Mouse (Mus musculus): ENCODE results near the gene Gtf2i.

Gtf2i gene

DNA sequence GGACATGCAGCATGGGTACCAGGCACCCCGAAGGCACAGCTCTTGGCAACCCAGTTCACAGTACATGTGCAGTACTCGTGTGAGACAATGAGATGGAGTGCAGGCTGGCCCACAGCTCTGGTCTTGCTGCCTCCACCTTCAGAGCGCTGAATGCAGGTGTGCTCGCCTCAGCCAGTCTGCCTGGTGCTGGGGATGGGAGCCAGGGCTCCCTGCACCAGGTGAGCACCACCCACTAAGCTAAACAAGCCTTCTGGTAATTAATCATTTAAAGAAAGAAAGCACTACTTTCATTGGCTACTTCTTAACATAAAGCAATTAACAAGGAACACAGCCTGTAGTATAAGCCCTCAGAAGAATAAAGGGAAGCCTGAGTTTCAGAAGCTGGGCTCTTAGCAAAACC is 37.5 kb downstream of the Gtf2i start:
- DNase-seq (ENCODE audit: low spot score in 2 of 2): no peak

DNA sequence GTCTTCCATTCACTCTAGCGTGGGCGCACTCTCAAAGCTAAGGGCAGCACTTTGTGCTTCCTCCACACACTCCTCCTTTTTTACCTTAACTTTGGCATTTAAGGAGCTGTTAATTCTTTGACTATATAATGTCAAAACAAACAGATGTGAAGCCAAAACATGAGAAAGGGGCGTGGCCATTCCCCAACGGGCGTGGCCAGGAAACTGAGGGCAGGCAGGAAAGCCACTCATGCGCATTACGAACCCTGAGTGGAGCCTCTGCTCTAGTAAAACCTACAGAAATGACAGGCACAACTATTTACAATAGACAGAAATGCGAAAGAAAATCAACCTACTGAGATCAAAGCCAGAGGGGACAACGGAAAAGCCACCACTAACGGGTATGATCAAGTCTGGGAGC is 39.0 kb downstream of the Gtf2i start:
- no peak for DNase-seq (ENCODE audit: low spot score in 2 of 2)

DNA sequence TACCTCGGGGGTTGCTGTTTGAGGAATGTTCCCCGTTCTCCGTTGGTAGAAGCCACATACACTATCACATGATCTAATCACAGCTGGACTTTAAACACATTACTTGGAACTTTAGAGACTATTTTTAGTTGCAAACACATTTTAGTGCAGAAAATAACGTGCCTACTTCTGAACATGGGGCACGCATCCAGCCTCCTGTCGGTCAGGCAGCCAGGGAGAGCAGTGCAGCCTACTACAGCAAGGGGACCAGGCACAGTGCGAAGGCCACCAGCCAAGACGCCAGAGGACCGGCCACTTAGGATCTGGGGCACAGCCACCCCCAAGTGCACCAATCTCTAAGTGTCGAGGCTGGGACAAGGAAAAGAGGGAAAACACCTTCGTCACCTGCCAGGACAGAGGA is 39.5 kb downstream of the Gtf2i start:
- DNase-seq (ENCODE audit: low spot score in 2 of 2): peak; percentile 56 to 60

DNA sequence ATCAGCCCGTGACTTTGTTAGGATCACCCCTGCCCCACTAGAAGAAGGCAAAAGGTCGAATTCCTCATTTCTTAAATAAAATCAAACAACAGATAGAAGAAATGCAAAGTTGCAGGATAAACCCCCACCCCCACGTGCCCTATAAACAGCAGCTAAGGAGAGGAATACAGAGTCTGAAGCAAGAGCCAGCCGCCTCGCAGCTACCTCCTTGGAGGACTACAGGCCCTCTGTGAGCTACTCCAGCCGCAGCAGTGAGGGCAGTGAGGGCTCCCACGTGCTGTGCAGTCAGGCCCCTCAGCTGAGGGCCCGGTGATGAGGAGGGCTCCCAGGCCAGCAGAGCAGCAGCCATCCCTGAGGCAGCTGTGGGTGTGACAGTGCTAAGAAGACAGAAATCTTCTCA is 40.8 kb downstream of the Gtf2i start:
- no peak for DNase-seq (ENCODE audit: low spot score in 2 of 2)

DNA sequence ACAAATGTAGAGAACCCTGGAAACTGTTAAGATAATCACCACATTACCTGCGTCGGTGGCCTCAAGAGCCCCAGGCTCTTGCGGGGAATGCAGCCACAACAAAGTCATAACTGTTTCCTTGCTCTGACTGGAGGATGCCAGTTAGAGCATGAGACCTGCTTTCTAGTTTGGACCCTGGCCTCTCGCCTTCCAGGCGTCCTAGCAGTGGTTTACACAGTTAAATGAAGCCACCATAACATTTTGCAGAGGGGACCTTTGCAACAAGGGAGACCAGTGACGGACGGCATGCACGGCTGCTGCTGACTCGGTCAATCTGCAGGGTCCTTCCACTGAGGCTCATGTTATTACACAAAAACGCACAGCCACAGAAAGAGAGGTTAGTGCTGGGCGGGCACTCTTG is 41.8 kb downstream of the Gtf2i start:
- no peak for DNase-seq (ENCODE audit: low spot score in 2 of 2)

DNA sequence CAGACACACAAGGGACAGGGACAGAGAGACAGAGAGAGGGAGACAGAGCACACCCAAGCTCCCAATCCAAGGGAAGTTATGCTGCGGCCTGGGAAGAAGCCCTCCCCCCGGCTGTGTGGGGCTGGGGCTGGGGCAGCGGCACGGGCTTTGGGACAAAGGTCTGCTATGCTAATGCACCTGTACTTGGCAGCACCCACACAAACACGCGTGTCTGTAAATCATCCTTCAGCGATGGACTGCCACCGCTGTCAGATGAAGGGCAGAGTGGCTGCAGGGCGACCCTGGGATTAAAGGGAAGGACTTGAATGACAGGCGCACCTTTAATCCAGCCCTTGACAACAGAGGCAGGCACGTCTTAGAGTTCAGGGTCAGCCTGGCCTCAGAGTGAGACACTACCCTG is 43.1 kb downstream of the Gtf2i start:
- DNase-seq (ENCODE audit: low spot score in 2 of 2): no peak

- no peak for DNase-seq (ENCODE audit: low spot score in 2 of 2)
Measured at GRCm38 (mm10) chr5:134270566-134270965, 44.0 kb downstream of the Gtf2i start.

GRCm38 (mm10) chr5:134269751-134270150 is 44.8 kb downstream of the Gtf2i start:
- DNase-seq (ENCODE audit: low spot score in 2 of 2): no peak

DNA sequence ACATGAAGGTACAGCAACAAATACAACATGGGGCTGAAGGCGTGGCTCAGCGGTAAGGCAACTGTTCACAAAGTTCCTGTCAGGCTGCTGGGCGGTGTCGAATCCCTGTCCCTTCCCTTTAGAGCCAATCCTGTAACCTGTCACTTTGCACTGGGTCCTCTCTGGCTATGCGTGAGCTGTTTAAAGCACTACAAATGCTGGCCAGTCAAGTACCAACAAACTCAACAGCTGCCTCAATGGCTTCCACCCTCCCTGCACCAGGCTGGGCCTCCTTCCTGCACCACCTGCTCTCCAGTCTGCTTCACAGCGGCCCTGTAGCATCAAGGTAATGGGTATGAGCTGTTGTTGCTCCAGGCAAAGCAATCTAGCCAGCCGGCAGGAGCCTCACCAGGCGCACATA is 45.8 kb downstream of the Gtf2i start:
- no peak for DNase-seq (ENCODE audit: low spot score in 2 of 2)

- no peak for DNase-seq (ENCODE audit: low spot score in 2 of 2)
Measured at GRCm38 (mm10) chr5:134266404-134266803, 48.2 kb downstream of the Gtf2i start.

DNA sequence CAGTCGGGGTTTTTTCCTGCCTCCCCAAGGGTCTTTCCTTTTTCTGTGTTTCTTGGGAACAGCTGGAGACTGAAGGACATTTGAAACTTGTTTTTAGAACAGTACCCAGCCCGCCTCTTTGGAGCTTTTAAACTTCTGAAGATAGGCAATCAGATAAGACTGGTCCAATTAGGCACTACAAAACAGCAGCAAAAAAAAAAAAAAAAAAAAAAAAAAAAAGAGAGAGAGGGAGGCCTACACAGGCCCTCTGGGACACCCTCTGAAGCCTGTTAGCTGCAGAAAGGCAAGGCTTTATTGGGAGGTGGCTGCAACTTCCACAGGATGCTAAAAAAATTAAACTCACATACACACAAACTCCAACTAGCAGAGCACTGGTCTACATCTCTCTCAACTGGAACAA is 48.7 kb downstream of the Gtf2i start:
- DNase-seq (ENCODE audit: low spot score in 2 of 2): no peak

DNA sequence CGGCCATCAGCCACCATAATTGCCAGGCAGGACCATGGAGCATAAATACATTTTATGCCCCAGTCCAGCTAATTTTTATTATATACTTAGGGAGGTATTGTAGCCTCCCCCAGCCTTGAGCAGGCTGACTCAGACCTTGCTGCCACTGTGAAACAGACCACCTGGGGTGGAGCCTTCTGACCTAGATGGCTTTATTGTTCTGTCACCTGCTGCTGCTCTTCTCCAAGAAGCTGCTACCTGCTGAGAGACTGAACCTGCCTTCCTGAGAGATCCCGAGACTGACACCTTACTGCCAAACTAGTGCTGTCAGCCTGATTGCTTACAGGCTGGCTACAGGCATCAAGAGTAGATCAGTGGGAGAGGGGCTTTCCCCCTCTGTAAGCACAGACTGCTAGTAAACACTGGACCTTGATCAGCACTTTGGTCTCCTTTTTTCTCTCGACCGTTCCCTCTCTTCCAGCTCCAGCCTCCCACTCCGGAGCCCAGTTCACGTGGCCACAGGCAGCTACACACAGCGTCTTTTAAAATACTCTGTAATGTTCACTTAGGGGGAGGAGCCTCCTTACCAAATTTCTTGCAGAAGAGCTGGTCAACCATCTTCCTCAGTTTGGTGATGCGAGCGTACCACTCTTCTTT is 54.4 kb downstream of the Gtf2i start:
- no peak for DNase-seq (ENCODE audit: low spot score in 2 of 2)

DNA sequence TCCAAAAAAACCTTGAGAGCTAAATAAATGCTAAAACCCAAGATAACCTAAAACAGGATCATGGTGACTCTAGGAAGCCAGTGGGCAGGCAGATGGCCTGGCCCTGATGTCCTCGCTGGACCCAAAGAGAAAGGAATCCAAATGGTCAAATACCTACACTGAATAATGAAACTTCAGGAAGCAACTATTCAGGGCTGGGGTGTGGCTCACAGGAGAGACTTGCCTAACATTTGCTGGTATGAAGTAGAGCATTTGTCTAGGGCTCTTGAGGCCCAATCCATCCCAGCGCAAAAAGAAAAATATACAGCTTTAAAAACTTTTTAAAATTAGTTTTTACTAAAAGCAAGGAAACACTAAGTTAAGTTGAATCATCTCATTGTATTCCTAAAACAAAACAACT is 55.6 kb downstream of the Gtf2i start:
- no peak for DNase-seq (ENCODE audit: low spot score in 2 of 2)

DNA sequence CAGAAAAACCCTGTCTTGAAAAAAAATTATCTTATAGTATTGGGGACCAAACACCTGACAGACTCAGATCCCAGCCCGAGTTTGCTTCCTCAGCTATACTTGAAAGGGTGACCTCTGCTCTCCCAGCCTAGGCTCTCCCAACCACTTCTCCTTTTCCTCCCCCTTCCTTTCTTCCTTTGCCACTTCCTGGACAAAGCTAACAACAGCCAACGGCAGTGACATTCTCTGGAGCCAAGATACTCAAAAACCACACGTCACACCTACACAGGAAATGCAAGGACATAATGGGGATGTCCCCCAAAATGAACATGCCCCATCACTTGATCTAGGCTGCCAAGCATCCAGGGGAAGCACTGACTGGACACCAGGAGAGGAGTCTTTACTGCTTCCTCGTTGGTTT is 56.2 kb downstream of the Gtf2i start:
- no peak for DNase-seq (ENCODE audit: low spot score in 2 of 2)

GRCm38 (mm10) chr5:134257349-134258031 is 57.1 kb downstream of the Gtf2i start:
- no peak for DNase-seq (ENCODE audit: low spot score in 2 of 2)

DNA sequence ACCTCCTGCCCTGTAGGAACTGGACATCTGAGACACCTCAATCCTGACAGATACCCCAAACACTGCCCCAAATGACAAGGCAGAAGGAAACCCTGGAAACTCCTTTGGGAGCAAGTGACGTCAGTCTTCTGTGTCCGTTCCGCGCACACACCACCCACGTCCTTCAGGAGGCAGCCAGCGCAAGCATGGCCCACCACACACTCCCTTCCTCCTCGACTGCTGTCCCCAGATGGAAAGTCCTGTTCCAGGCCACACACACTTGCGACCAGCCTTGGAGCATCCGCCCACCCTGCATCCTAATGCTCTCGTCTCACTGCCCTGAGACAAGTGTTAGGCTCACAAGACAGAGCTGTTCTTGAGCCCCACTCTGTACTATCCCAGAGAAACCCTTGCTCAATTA is 59.3 kb downstream of the Gtf2i start:
- DNase-seq (ENCODE audit: low spot score in 2 of 2): no peak

GRCm38 (mm10) chr5:134253806-134254205 is 60.8 kb downstream of the Gtf2i start:
- DNase-seq (ENCODE audit: low spot score in 2 of 2): no peak

DNA sequence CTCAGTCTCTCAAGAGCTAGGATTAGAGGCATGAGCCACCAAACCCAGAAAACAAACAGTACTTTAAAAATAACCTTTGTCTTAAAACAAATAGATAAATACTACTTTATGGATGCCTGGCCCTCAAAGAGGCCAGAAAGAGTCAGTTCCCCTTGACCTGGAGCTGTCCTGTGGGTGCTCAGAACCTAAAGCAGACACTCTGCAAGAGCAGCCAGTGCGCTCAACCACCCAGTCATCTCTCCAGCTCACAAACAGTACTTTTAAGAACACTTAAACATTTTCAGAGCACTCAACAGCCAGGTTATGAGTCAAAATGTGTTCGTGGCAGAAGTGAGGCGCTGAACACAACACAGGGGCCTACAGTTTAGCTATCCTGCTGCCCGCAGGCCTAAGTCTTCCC is 63.5 kb downstream of the Gtf2i start:
- DNase-seq (ENCODE audit: low spot score in 2 of 2): no peak

DNA sequence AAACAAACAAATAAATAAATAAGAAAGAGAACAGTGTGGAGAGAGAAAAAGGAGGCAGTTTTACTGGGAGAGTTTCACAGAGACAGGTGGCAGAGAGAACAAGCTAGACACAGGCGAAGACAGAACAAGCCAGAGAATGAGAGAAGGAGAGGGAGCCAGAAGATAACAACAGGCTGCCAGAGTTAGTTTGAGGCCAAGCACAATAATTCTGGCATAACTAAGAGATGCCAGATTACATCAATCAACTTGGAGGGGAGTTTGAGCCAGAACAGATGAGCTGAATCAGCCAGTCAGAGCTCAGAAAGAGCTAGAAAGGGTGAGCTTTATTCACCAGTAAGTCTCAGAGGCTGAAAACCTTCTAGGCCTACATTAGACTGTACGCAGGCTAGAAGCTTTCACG is 64.0 kb downstream of the Gtf2i start:
- DNase-seq (ENCODE audit: low spot score in 2 of 2): no peak

DNA sequence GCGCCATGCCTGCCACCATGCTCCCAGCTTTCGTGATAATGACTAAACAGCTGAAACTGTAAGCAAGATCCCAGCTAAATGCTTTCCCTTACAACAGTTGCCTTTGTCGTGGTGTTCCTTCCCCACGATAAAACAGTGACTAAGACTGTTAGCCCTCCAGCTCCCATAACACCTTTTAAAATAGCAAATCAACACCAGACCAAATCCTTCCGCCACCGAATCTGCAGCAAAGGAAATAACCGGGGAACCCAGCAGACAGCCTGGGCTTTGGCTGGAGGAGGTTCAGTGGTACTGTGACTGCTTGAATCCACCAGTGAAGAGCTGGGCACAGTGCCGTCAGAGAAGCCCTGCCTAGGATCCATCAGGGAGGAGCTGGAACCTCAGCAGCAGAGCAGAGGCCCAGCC is 65.3 kb downstream of the Gtf2i start:
- DNase-seq (ENCODE audit: low spot score in 2 of 2): no peak

GRCm38 (mm10) chr5:134248608-134249244 is 65.8 kb downstream of the Gtf2i start:
- DNase-seq (ENCODE audit: low spot score in 2 of 2): no peak

GRCm38 (mm10) chr5:134246146-134246545 is 68.4 kb downstream of the Gtf2i start:
- DNase-seq (ENCODE audit: low spot score in 2 of 2): no peak

DNA sequence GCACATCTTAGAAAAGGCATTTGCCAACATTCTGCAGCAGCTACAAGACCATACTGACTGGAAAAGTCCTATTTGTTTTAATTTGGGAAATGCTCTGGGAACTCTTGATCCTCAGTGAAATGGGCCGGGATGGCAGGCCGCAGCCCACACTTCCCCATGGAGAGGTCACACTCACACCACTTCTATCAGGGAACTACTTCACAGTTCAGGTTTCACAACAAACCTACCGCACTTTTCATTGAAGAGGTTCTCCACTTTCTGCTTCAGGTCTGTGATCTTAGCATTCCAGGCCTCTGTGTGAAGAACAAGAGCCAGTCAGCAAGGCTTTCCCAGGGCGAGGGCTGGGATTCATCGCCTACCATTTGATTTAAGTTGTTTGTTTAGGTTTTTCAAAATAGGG is 69.7 kb downstream of the Gtf2i start:
- DNase-seq (ENCODE audit: low spot score in 2 of 2): no peak

Data from right cerebral cortex, postnatal 10 days (tissue).